Mouse (Mus musculus) CD4-positive, CD25-positive, alpha-beta regulatory T cell, adult 2 months (primary cell): Measurements from ENCODE around the gene Inpp5a.
"Not testable (repeated sequence)": the region's sequence is repeated elsewhere in the genome, so short reads cannot be mapped to it uniquely, and the experiment has no call there.

Experiments
- DNase-seq: peaks from one replicate; pipeline ENCODE4 v3.0.0-alpha.2; 2012; ENCODE audit warnings: low read depth, low spot score

Inpp5a gene

DNA sequence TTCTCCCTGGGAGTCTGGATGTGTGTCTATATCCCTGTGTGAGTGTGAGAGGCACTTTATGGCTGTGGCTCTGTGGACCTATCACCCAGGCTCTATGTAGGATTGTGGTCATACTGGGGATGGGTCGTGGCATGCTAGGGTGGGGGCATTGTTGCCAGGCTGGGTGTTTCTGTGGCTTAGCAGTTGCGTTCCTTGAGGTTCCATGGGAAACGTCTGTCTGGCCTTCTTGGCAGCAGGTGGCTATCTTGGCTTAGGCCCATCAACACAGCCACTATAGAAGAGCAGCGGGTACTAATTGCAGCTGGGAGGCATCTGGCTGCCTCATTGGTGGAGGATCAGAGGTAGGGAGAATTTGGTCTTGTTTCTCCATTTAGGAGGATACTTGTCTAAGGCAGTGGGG, 10.7 kb downstream of the Inpp5a start:
- DNase-seq: no peak

DNA sequence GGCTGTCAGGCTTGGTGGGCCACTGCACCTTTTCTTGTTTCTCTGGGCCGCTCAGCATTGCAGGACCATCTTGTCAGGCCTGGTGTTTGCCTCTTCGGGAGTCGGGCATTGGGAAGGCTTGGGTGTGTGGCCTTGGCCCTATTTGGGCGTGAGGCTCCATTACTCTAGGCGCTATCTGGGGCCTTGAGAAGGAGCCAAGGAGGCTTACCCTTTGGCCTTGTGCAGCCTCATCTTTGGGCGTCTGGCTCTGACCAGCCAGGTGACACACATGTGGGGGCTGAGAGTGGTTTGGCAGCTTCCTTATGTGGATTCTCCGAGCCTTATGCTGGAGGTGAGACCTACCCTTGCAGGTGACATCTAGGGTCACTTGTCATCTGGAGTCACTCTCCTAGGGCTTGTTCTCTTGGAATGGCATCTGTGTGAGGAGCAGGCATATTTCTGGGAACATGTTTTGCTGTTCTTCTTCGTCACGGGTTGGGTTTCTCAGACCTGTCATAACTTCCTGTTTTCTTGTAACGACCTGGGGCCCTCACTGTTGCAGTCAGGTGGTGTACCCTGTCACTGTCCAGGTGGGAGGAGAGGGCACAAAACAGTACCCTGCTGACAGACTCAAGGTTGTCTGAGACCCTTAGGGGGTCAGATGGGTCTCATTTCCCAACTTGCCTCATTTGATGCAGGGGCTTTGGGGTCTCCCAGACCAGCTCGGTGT, 11.2 kb downstream of the Inpp5a start:
- DNase-seq: peak; percentile 74

DNA sequence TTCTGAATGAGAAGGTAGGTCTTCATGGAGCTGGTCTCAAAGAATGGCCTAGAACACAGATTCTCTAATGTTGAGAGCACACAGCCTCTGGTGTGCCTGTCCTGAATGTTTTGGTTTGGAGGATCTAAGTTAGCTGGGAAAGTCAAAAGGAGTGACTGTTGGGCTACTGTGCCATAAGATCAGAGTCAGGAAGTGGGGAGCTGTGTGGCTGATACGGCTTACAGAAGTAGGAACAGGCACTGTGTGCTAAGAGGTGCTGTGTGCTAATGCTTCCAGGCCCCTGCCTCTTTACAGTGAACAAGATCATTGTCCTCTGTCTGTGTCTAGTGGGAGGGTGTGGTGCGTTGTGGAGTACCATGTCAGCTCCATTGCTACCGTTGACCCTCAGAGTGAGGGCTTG, 12.0 kb downstream of the Inpp5a start:
- peak; percentile 55 for DNase-seq

DNA sequence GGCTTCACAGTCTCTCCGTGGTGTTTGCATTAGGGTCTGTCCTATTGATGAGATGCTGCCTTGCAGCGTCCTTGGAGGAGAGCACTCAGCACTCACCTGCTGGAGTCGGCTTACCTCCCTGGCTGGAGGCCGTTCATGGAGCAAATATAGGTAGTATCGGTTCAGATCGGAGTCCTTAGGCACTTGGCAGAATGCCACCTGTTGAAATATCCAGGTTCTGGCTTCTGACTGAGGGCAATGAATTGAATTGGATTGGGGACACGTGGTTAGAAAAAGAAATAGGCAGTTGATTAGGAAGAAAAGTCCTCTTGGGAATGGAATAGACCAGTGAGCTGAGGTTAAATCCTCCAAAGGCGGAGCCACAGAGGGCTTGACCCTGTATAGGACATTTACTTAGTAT, 12.9 kb downstream of the Inpp5a start:
- no peak for DNase-seq

DNA sequence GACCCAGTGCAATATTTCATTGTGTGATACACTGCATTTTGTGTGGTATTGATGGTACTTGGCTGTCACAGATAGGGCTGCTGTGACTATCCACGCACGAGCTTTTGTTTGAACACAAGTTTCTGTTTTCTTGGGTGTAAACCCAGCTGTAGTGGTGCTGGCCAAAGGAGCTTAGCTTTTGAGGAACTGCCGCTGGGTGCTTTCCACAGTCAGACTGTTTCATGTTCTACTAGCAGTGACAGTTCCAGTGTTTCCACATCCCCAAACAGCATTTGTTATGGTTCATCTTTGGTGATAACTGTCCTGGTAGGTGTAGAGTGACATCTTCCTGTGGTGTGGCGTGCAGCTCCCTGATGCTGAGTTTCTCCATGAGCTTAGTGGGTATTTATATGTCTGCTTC, 13.8 kb downstream of the Inpp5a start:
- DNase-seq: peak; percentile 22

DNA sequence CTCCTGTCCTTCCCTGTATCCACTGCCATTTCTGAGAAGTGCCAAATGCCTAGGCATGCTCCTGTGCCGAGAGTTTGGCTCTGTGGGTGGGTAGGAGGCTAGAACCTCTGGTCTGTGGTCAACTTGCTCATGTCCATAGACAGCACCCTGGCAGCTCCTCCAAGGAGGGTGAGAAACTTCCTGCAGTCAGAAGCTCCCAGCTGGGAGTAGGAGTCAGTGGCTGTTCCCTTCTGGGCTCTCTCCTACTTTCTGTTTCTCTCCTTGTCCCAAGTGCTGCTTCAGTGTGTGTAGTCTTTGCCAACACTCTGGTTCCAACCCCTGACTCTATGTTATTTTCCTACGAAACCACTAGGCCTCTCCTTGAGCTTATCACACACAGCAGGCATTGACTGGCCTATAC, 17.7 kb downstream of the Inpp5a start:
- no peak for DNase-seq

DNA sequence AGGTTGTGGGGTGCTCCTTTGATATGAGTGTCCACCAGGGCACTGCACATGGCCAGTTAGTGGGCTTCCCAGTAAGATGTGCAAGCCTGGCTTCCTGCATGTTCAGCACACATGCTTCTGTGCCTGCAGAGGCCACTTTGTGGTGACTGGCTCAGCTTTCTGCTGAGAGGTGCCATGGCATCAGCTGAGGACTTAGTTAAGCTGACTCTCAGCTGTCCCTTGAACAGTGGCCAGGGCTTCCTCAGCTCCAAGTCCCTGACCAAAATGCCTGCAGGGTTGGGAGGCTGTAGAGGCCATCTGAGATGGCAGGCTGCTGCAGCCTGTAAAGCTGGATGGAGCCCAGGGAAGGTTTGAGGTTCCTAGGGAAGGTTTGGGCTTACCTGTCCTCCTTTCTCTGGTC, 19.1 kb downstream of the Inpp5a start:
- no peak for DNase-seq

DNA sequence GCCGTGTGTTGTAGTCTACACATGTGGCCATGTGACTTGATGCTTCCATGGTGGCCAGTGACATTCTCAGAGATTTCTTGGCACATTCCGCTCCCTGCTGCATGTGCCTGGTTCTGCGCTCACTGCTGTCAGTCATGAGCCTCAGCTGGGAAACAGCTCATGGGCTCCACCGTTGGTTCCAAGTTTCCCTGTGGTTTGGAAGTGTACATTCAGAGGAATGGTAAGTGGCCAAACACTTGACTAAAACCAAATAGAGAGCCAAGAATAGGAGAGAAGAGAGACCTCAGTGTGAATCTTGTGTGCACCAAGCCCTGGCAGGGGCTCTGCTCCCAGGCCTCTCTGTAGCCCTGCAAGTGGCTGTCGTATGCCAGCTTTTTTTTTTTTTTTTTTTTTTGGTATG, 21.0 kb downstream of the Inpp5a start:
- no peak for DNase-seq

DNA sequence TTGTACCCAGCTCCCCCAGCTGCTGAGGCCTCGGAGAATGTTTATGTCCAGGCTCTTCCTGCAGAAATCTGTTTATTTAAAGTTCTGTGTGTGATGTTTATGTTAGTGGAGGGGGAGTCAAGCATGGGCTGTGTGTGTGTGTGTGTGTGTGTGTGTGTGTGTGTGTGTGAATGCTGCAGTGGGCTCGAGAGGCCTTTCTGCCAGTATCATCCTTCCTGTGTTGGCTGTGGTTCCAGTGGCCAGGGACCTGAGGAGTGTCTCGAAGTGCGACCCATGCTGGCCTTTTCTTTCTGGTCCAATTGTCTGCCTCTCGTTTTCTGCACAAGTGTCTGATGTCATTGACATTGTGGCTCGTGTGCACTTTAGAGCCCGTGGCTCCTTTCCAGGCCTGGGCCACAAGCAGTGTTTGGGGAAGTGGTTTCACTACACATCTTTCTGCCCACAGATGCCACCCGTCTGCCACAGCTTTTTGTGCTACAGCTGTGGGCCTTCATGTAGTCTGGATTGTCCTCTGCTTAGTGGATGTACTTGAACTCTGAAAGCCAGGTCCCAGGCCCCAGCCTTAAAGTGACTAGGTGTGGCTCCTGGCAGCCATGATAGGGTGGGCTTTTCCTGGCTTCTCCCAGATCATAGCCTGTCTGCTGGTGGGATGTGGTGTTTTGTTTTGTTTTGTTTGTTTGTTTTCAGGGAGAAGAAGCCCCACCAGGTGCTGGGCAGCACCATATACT, 23.5 kb downstream of the Inpp5a start:
- DNase-seq: peak; percentile 32

DNA sequence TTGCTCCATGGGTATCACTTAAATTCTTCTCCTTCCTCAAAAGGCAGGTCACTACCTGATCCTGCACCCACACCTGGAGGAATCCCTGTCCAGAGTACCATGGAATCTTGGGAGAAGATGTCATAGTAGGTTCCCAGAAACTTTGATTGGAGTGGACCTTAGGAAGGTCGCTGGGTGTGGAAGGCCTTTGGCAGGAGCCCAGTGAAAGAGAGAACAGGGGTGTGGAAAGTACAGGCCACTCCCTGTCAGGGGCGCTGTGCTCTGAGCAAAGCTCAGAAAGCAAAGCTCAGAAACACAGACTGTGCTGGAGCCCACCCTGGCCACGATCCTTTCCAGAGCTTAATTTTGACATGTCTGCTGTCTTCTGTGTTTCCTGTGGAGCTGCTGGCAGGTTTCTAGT, 24.5 kb downstream of the Inpp5a start:
- DNase-seq: no peak

DNA sequence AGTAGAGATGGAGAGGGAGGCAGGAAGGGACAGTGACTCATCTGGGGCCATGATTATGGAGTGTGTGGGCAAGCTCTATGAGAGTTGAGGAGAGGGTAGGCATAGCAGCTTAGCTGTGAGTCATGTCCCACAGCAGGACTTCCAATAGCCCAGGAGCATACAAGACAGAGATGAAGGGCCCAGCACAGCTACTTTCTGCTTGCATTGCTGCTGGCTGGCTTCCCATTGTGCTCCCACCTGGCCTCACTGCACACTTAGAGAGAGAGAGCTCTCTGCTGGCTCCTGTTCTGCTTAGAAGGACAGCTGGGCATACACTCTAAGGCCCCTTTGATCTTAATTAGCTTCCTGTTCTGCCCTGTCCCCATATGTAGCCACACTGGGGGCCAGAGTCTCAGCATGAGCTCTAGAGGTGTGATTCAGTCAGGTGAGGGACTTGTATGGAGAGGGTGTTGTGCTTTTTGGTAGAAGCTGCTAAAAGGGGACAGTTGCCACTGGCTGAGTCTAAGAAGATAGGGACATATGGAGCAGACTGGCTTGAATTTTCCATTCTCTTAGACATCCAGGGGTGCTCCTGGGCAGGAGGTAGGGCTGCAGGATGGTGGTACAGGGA, 26.8 kb downstream of the Inpp5a start:
- DNase-seq: no peak

DNA sequence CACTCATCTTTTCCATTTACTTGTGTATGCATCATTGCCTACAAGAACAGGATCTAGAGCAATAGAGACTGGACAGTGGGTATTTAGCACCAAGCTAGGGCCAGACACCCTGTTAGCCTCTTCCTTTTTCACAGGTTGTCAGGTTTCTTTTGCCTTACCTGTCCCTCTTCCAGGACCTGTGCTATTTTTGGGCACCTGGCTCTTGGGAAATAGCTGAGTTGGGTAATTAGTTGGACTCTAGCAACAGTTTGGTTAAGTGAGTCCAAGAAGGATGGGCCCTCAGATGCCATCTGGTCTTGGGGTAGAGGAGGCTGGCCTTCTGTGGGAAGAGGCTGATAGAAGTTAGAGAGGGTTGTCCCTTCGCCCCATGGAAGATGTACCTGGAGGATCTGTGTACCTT, 29.5 kb downstream of the Inpp5a start:
- no peak for DNase-seq

DNA sequence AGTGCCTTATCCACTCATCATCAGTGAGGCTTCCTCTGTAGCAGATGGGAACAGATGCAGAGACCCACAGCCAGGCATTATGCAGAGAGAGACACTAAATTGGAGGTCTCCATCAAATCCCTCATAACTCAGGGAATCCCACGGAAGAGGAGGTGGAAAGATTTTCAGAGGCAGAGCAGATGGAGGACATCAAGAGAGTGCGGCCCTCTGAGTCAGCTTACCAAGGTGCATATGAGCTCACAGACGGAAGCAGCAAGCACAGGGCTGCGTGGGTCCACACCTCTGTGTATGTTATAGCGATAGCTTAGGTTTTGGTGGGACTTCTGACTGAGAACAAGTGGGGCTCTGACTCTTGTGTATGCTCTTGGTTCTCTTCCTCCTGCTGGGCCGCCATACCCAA, 33.9 kb downstream of the Inpp5a start:
- DNase-seq: no peak

DNA sequence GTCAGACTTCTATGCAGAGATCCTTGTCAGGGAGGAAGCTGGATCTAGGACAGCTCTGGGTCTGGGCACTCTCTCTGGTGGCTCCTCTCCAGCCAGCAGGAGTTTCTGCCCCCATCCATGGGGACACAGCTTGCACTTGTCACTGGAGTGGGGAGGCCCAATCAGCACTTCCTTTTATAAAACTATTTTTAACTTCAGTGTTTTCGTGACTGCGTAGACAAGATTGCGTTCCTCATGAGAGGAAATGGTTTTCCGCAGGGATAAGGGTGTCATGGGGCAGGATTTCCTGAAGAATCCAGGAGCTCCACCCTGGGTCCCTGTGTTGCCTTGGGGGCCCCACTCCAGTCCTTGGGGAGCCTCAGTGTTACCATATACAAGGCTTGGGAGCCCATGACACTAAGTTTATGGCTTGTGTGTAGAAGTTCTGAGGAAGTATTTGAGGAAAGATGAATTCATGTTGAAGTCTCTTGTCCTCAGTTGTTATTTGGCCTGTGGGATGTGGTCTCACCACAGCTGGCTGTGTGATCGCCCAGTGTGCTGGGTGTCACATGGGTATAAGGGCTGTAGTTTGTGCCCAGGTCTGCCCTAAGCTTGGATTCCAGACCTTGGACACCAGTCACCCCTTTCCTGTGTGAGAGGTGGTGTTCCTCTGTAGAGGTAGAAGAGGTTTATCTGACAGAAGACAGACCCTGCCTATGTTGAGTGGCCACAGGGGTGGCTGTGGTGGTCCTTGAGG, 45.4 kb downstream of the Inpp5a start:
- no peak for DNase-seq

DNA sequence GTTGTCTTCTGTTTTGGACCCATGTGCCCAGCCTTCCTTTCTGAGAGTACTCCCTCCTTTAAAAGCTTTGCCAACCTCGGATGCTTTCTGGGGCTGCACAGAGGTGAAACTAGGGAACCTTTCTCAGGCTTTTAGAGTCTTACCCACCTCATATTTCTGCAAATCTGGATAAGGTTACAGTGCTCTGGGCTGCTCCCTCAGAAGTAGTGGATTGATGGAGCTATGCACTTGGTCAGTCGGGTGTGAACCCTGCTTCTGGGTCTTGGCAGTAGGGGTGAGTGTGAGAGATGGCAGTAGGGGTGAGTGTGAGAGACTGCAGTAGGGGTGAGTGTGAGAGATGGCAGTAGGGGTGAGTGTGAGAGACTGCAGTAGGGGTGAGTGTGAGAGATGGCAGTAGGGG, 46.0 kb downstream of the Inpp5a start:
- DNase-seq: not testable (repeated sequence)

DNA sequence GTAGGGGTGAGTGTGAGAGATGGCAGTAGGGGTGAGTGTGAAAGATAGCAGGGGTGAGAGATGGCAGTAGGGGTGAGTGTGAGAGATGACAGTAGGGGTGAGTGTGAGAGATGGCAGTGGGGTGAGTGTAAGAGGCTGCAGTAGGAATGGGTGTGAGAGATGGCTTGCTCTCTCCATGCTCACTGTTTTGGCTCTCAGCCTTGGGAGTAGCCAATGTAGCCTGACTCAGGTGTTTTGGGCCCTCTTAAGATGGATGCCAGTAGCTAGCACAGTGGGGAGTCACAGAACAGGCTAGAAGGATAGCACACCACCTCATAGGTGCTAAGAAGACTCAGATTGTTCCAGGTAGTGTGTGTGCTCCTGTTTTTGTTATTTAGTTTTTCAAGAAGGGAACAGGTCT, 46.8 kb downstream of the Inpp5a start:
- no peak for DNase-seq

DNA sequence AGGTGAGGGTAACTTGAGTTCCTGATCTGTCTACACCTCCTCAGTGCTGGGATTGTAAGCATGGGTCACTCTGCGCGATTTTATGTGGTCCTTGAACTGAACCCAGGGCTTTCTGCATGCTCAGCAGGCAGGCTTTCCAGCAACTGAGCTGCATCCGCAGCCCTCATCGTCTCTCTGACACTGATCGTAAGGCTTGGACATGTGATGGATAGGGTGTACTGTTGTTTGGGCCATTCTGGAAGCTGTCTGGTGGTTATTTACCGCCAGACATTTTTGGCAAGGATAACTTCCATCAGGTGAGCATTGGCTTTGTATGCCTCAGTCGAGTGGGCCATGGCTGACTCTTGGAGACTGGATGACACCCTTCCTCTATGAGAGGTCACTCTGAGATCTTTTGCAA, 48.0 kb downstream of the Inpp5a start:
- no peak for DNase-seq

DNA sequence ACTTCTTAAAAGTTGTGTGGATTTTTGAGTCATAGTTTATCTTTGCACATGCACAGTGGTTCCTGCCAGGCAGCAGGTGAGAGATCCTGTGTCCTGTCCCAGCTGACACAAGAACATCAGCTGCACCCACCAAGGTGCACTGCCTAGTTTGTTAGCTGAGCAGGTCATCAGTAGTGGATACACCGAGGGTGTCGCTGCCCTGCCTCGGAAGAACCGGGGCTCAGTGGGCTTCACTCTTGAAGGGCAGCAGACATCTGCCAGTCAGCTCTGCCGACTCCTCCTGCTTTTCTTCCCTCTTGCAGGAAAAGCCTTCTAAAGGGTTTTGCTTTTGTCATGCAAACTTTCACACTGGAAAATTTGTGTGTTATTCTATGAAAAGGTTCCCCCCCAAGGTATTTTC, 48.6 kb downstream of the Inpp5a start:
- no peak for DNase-seq

DNA sequence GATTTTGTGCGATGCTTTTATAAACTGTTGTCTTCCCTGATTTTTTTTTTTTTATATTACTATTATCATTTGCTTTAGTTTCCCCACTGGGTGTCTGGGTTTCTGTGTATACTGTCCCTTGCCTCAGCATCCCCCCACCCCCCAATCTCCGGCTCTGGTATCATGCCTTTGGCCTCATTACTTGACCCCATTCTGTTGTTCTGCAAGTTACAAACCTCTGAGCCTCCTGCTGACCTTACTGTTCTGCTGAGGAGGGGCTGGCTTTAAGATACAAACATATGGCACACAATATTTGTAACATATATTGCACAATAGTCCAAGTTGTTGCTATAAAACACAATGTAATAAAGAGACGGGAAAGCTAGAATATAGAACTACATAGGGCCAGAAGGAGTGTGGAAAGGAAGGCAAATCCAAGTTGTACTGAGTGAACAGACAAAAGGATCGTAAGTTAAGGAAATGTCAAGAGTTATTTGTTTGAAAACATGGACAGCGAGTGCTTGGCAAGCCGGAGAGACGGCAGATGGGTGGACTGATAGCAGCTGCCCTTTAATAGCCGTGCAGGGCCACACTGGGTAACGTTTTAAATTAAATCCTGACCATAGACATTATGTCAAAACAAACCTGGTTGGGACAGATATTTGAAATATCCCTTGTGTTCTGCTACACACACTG, 49.2 kb downstream of the Inpp5a start:
- no peak for DNase-seq

DNA sequence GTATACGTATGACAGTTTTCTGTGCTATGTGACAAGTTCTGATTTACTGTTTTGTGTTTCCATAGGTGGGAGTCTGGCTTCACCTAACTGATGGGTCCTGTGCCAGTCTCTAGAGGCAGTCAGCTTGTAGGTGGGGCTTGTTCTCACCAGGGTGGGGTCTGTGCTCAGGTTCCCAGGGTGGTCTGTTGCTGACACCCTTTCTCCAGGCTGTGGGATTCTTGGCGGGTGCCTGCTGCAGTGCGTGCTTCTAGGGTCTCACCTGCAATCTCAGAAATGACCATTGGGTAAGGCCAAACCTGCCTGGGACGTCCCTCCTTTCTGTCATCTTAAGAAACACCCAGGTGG, 49.7 kb downstream of the Inpp5a start:
- no peak for DNase-seq

DNA sequence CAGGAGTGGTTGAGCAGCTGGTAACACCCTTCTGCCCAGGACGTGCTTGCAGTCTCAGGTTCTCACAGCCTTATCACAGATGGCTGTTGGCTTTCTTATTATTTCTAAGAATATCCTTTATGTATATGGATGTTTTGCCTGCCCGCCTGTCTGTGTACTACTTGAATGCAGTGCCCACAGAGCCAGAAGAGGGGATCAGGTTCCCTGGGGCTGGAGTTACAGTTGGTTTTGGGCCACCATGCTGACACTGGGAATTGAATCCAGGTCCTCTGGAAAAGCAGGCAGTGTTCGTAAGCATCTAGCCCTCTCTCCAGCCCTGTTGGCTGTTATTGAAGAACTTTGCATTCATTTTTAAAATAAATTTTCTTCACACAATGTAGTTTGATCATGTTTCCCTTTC, 50.1 kb downstream of the Inpp5a start:
- no peak for DNase-seq
